Mouse (Mus musculus) hindbrain, embryonic 16.5 days (tissue): Measurements from ENCODE around the gene Syt2. TPM values are rescaled to one million over a fixed set of nuclear protein-coding genes. Genes with fewer than 3 reads are reported as not detected.
A peak's percentile ranks its signal among the peaks of the same experiment; 100 is the strongest.

ENCODE experiments used
- ATAC-seq: fragments of 200-750 bp; cut with Nextera tagmentation; 2 replicates; pipeline ENCODE4 v1.8.0; 2017; ENCODE audit warnings: moderate TSS enrichment, moderate library complexity
- H3K27ac ChIP-seq: fragments of 300-500 bp; sonication (generic); 2 replicates; pipeline ENCODE4 v1.5.1; 2014; ENCODE audit warnings: low read depth, mild to moderate bottlenecking, control low read depth, low read length, moderate library complexity
- H3K27me3 ChIP-seq: fragments of 300-500 bp; sonication (generic); replicated peaks from 2 replicates; pipeline ENCODE4 v1.6.1; 2014; ENCODE audit warnings: low read length; ENCODE audit not compliant: control insufficient read depth, insufficient read depth
- H3K36me3 ChIP-seq: fragments of 300-500 bp; sonication (generic); 2 replicates; pipeline ENCODE4 v1.6.1; 2014; ENCODE audit warnings: mild to moderate bottlenecking, low read length, moderate library complexity, mixed read lengths; ENCODE audit not compliant: control insufficient read depth, insufficient read depth
- H3K4me1 ChIP-seq: fragments of 300-500 bp; sonication (generic); 2 replicates; pipeline ENCODE4 v1.6.1; 2014; ENCODE audit warnings: low read depth, low read length; ENCODE audit not compliant: control insufficient read depth, insufficient read depth
- H3K4me2 ChIP-seq: fragments of 300-500 bp; sonication (generic); 2 replicates; pipeline ENCODE4 v1.6.1; 2014; ENCODE audit warnings: mild to moderate bottlenecking, low read length, control low read depth, moderate library complexity
- H3K4me3 ChIP-seq: fragments of 300-500 bp; sonication (generic); 2 replicates; pipeline ENCODE4 v1.5.1; 2014; ENCODE audit warnings: mild to moderate bottlenecking, low read length, control low read depth, moderate library complexity
- H3K9ac ChIP-seq: fragments of 300-500 bp; sonication (generic); 2 replicates; pipeline ENCODE4 v1.6.1; 2014; ENCODE audit warnings: low read depth, mild to moderate bottlenecking, control low read depth, low read length, moderate library complexity
- H3K9me3 ChIP-seq: fragments of 300-500 bp; sonication (generic); 2 replicates; pipeline ENCODE4 v1.6.1; 2014; ENCODE audit warnings: mild to moderate bottlenecking, low read length, moderate library complexity; ENCODE audit not compliant: control insufficient read depth
- WGBS: fragments of 180-500 bp; shearing (Covaris S2); extraction: QIAGEN DNeasy Blood & Tissue Kit; methylation state at CpG from one replicate; pipeline ENCODE4 v1.1.7; 2014; 5-methylcytosine and 5-hydroxymethylcytosine counted together
- polyA plus RNA-seq: library from polyadenylated mRNA; unstranded; fragments of >200 nt; fragmentation: Nextera tagmentation; extraction: Ambion mirVana; gene quantifications from 2 replicates; pipeline ENCODE4 v1.2.1, GENCODE M21; 2015

Syt2 gene
- polyA plus RNA-seq, 1 experiment from 2014 or later: 11.9 TPM

DNA sequence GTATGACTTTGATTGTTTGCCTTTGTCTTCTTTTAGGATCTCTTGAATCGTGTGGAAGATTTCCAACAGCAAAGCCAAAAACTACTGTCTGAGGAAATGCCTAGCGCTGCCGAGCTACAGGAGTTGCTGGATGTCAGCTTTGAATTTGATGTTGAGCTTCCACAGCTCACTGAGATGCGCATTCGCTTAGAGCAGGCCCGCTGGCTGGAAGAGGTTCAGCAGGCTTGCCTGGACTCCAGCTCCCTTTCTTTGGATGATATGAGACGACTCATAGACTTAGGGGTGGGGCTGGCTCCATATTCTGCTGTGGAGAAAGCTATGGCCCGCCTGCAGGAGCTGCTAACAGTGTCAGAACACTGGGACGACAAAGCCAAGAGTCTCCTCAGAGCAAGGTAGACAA is 28.8 kb upstream of the Syt2 start:
- Histone ChIP-seq H3K4me2 (no peak overlapping the region), H3K36me3 (peaks cover 47% of the 10 kb centered on the region), H3K27me3 (no peaks in the 10 kb centered on the region), H3K4me1 (no peaks in the 10 kb centered on the region), H3K27ac (no peak overlapping the region), H3K4me3 (no peak overlapping the region), H3K9ac (no peak overlapping the region), H3K9me3 (no peaks in the 10 kb centered on the region)
- ATAC-seq: no peak
- WGBS: 85% methylated on average over 9 of the region's 9 CpGs

DNA sequence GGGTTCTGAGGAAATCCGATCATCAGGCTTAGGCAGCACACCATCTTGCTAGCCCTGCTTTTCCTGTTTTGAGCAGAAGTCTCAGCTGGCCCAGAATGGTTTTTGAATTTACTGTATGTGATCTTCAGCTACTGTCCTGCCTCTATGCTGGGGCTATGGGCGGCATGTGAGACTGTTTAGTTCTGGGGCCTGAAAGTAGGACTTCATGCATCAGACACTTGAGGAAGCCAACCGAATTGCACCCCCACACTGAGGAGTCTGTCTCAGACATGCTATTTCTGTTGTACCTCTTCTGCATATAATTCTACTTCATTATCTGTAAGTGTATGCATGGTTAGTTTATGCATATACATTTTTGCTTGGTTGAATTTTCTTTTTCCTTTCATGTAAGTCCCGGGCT is 21.2 kb upstream of the Syt2 start:
- WGBS: 93% methylated on average over 4 of the region's 4 CpGs
- peaks cover 50% of the 10 kb centered on the region for H3K36me3 ChIP-seq
- no peak overlapping the region for H3K9ac ChIP-seq
- no peaks in the 10 kb centered on the region for H3K27me3 ChIP-seq
- no peaks in the 10 kb centered on the region for H3K9me3 ChIP-seq
- no peak overlapping the region for H3K4me2 ChIP-seq
- H3K27ac ChIP-seq: no peak overlapping the region
- no peak overlapping the region for H3K4me3 ChIP-seq
- no peak for ATAC-seq
- H3K4me1 ChIP-seq: no peaks in the 10 kb centered on the region

DNA sequence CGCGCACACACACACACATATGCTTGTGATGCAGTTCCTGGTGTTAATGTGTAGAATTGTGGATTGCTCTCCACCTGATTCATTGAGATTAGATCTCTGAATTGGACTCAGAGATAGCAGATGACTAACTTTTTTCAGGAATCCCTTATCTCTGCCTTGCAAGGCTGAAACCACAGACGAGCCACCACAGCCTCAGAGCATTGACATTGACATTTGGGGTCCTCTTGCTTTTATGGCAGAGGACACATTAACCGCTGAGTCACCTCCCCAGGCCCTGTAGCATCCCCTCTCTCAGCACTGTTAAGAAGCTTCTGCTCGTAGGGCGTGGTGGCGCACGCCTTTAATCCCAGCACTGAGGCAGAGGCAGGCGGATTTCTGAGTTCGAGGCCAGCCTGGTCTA is 17.0 kb upstream of the Syt2 start:
- WGBS: 96% methylated on average over 10 of the region's 10 CpGs
- no peaks in the 10 kb centered on the region for H3K4me1 ChIP-seq
- H3K36me3 ChIP-seq: peaks cover 68% of the 10 kb centered on the region
- no peak overlapping the region for H3K4me2 ChIP-seq
- H3K4me3 ChIP-seq: no peak overlapping the region
- no peak overlapping the region for H3K27ac ChIP-seq
- H3K9ac ChIP-seq: no peak overlapping the region
- ATAC-seq: no peak
- H3K9me3 ChIP-seq: no peaks in the 10 kb centered on the region
- H3K27me3 ChIP-seq: no peaks in the 10 kb centered on the region

DNA sequence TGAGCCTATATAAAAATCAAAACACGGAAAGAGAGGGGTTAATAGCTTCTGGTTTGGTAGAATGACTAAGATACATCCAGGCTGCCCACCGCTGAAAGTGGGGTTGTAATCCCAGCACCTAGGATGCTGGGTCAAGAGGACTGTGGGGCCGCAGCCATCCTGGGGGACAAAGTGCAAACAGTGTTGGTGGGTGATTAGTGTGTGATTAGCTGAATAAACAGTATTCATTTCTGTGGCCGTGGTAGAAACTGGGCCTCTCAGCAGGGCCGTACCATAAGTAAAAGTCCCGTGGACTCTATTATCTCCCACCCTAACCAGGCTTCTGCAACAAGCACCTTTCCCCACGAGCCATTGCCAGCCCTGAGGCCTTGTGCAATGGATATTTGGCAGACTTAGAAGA is 12.2 kb upstream of the Syt2 start:
- Histone ChIP-seq H3K4me3 (no peak overlapping the region), H3K36me3 (peaks cover 29% of the 10 kb centered on the region), H3K9me3 (no peaks in the 10 kb centered on the region), H3K4me1 (no peaks in the 10 kb centered on the region; the same call in 1 of the 2 replicates), H3K4me2 (no peak overlapping the region), H3K27me3 (no peaks in the 10 kb centered on the region), H3K9ac (no peak overlapping the region), H3K27ac (no peak overlapping the region)
- WGBS: 79% methylated on average over 7 of the region's 7 CpGs
- ATAC-seq: no peak

DNA sequence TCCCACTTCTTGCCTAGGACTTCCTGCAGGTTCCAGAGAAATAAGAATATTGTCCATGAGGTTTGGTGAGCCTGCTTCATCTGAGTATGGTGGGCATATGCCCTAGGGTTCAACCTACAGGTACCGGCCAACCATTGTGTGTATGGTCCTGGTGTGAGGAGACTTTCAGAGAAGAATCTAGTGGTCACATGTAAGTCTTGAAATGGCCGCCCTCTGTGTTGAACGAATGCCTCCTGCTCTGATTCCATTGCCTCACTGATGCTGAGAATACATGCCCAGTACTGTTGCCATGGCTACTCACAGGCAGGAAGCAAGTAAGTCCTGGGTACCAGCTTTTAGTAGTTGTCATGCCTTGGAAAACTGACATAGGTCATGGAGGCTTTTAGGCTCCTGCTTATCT is 10.2 kb upstream of the Syt2 start:
- no peaks in the 10 kb centered on the region; the same call in 1 of the 2 replicates for H3K4me1 ChIP-seq
- no peak overlapping the region for H3K4me2 ChIP-seq
- H3K4me3 ChIP-seq: no peak overlapping the region
- peaks cover 19% of the 10 kb centered on the region for H3K36me3 ChIP-seq
- WGBS: 83% methylated on average over 3 of the region's 3 CpGs
- ATAC-seq: peak; percentile 48; the same call in 1 of the 2 replicates
- no peak overlapping the region for H3K27ac ChIP-seq
- no peak overlapping the region for H3K9ac ChIP-seq
- no peaks in the 10 kb centered on the region for H3K27me3 ChIP-seq
- no peaks in the 10 kb centered on the region for H3K9me3 ChIP-seq

DNA sequence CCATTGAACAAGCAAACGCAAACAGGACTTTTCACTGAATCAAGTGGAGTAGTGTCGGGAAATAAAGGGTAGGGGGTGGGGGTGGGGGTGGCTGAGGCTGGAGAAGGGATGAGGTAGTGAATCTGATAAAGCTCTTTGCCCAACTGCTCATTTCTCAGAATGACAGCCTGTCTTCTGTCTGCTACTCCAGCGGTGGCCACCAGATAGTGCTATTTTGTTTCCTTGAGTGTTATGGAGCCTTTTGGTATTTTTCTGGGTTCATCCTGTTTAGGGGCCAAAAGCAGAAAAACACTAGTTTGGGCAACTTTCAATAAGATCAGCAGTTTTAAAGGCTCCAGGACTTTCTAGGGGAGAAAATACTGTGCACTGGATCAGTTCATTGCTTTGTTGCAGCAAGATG is 9.8 kb upstream of the Syt2 start:
- H3K27me3 ChIP-seq: no peaks in the 10 kb centered on the region
- H3K27ac ChIP-seq: no peak overlapping the region
- H3K4me1 ChIP-seq: no peaks in the 10 kb centered on the region; the same call in 1 of the 2 replicates
- H3K4me2 ChIP-seq: no peak overlapping the region
- 13% methylated on average over 3 of the region's 3 CpGs for WGBS
- no peak overlapping the region for H3K4me3 ChIP-seq
- no peaks in the 10 kb centered on the region for H3K9me3 ChIP-seq
- ATAC-seq: peak; percentile 34; the same call in 1 of the 2 replicates
- no peak overlapping the region for H3K9ac ChIP-seq
- H3K36me3 ChIP-seq: peaks cover 16% of the 10 kb centered on the region

DNA sequence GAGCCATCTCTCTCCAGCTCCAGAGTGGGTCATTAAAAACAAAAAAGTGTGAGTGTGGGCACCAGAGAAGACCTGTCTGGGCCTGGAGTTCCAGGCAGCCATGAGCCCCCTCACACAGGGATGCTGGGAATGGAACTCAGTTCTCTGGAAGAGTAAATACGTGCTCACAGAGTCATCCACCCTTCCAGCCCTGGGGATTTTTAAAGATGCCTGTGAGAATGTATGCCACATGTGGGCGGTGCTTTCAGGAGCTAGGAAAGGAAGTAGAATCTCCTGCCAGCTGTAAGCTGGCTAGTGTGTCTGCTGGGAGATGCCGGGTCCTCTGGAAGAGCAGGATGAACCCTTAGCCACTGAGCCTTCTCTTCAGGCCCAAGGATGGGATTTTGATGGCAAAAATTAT is 8.4 kb upstream of the Syt2 start:
- 41% methylated on average over 3 of the region's 3 CpGs for WGBS
- ATAC-seq: 0 out of 2 replicates have a peak, but pooled peaks have one; percentile 10
- Histone ChIP-seq H3K4me2 (no peak overlapping the region), H3K4me1 (no peaks in the 10 kb centered on the region; the same call in 1 of the 2 replicates), H3K9me3 (no peaks in the 10 kb centered on the region), H3K36me3 (peaks cover 8% of the 10 kb centered on the region; the same call in 1 of the 2 replicates), H3K4me3 (no peak overlapping the region), H3K27me3 (0 out of 2 replicates have a peak, but pooled peaks cover 2% of the 10 kb centered on the region), H3K9ac (no peak overlapping the region), H3K27ac (no peak overlapping the region)

DNA sequence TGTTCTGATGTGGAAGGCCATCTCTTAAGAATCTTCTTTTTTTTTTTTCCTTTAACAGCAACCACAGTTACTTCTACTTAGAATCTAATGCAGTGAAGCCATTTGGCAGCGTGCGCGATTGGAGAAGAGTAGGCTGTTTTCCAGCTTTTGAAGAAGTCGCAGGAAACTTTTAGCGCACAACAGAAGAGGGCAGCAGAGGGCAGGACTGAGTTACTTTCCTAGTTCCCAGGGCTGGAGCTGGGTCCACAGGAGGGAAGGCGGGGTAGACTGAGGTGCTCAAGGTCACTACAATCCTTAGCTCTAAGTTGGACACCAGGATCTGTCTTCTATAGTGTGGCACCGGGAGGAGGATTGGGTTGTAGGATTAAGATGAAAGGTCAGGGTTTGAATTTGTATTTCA is 8.0 kb upstream of the Syt2 start:
- Histone ChIP-seq H3K4me3 (no peak overlapping the region), H3K9me3 (no peaks in the 10 kb centered on the region), H3K27ac (no peak overlapping the region), H3K27me3 (0 out of 2 replicates have a peak, but pooled peaks cover 2% of the 10 kb centered on the region), H3K4me2 (no peak overlapping the region), H3K4me1 (no peaks in the 10 kb centered on the region; the same call in 1 of the 2 replicates), H3K36me3 (peaks cover 3% of the 10 kb centered on the region; the same call in 1 of the 2 replicates), H3K9ac (no peak overlapping the region)
- WGBS: 33% methylated on average over 7 of the region's 7 CpGs
- peak; percentile 22; the same call in 1 of the 2 replicates for ATAC-seq

DNA sequence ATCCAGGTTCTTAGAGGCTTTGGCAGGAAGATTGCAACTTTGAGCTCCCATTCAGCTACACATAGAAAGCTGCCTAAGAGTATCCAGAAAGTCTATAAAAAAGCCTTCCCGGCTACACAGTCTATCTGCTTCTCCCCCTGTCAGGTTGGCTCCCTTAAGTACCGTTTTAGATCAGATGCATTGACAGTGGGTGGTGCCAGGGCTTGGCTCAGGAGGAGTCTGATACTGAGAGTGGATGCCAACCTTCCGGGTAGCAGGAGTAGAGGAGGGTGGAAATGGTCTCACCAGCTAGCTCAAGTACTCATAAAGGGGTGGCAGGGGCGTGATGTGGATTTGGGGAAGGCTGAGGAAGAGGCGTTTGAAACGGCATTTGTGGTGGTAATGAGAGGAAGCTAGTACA is 7.0 kb upstream of the Syt2 start:
- H3K4me2 ChIP-seq: no peak overlapping the region
- no peak overlapping the region for H3K4me3 ChIP-seq
- H3K27ac ChIP-seq: no peak overlapping the region
- no peaks in the 10 kb centered on the region for H3K36me3 ChIP-seq
- 76% methylated on average over 6 of the region's 6 CpGs for WGBS
- H3K9ac ChIP-seq: no peak overlapping the region
- H3K9me3 ChIP-seq: no peaks in the 10 kb centered on the region
- ATAC-seq: no peak
- 0 out of 2 replicates have a peak, but pooled peaks cover 2% of the 10 kb centered on the region for H3K27me3 ChIP-seq
- H3K4me1 ChIP-seq: no peaks in the 10 kb centered on the region; the same call in 1 of the 2 replicates
